Mouse (Mus musculus) intestine, embryonic 15.5 days (tissue): Measurements from ENCODE around the gene Arid1b. TPM values are rescaled to one million over a fixed set of nuclear protein-coding genes. Genes with fewer than 3 reads are reported as not detected.

Source experiments
- ATAC-seq: fragments of 200-750 bp; cut with Nextera tagmentation; 2 replicates; pipeline ENCODE4 v1.8.0; 2017; ENCODE audit warnings: moderate TSS enrichment, moderate library complexity
- H3K27ac ChIP-seq: fragments of 300-500 bp; sonication (generic); 2 replicates; pipeline ENCODE4 v1.5.1; 2015; ENCODE audit warnings: mild to moderate bottlenecking, inconsistent platforms
- H3K27me3 ChIP-seq: fragments of 300-500 bp; sonication (generic); replicated peaks from 2 replicates; pipeline ENCODE4 v1.6.1; 2015; ENCODE audit warnings: inconsistent platforms
- H3K36me3 ChIP-seq: fragments of 300-500 bp; sonication (generic); 2 replicates; pipeline ENCODE4 v1.6.1; 2015; ENCODE audit warnings: inconsistent platforms
- H3K4me1 ChIP-seq: fragments of 300-500 bp; sonication (generic); replicated peaks from 2 replicates; pipeline ENCODE4 v1.6.1; 2015; ENCODE audit warnings: inconsistent platforms
- H3K4me2 ChIP-seq: fragments of 300-500 bp; sonication (generic); replicated peaks from 2 replicates; pipeline ENCODE4 v1.6.1; 2015; ENCODE audit warnings: mild to moderate bottlenecking, inconsistent platforms
- H3K4me3 ChIP-seq: fragments of 300-500 bp; sonication (generic); replicated peaks from 2 replicates; pipeline ENCODE4 v1.5.1; 2015; ENCODE audit warnings: inconsistent platforms
- H3K9ac ChIP-seq: fragments of 300-500 bp; sonication (generic); 2 replicates; pipeline ENCODE4 v1.6.1; 2015; ENCODE audit warnings: inconsistent platforms
- H3K9me3 ChIP-seq: fragments of 300-500 bp; sonication (generic); 2 replicates; pipeline ENCODE4 v1.6.1; 2016; ENCODE audit warnings: inconsistent platforms
- WGBS: fragments of 180-500 bp; shearing (Covaris S2); methylation state at CpG from one replicate; pipeline ENCODE4 v1.1.7; 2015; 5-methylcytosine and 5-hydroxymethylcytosine counted together
- polyA plus RNA-seq: library from polyadenylated mRNA; unstranded; fragments of >200 nt; fragmentation: Nextera tagmentation; extraction: Ambion mirVana; gene quantifications from 2 replicates; pipeline ENCODE4 v1.2.1, GENCODE M21; 2015

Gene Arid1b
- polyA plus RNA-seq, 1 experiment from 2014 or later = 9.1 TPM

GRCm38 (mm10) chr17:5326689-5327088 lies 332.6 kb downstream of the Arid1b start:
- Histone ChIP-seq H3K9me3 (no peaks in the 10 kb centered on the region), H3K9ac (no peak overlapping the region), H3K36me3 (peaks cover 22% of the 10 kb centered on the region), H3K4me3 (no peak overlapping the region), H3K27ac (no peak overlapping the region), H3K27me3 (no peaks in the 10 kb centered on the region), H3K4me1 (peaks cover 30% of the 10 kb centered on the region), H3K4me2 (no peak overlapping the region)
- no peak for ATAC-seq
- 48% methylated on average over 7 of the region's 7 CpGs for WGBS

DNA sequence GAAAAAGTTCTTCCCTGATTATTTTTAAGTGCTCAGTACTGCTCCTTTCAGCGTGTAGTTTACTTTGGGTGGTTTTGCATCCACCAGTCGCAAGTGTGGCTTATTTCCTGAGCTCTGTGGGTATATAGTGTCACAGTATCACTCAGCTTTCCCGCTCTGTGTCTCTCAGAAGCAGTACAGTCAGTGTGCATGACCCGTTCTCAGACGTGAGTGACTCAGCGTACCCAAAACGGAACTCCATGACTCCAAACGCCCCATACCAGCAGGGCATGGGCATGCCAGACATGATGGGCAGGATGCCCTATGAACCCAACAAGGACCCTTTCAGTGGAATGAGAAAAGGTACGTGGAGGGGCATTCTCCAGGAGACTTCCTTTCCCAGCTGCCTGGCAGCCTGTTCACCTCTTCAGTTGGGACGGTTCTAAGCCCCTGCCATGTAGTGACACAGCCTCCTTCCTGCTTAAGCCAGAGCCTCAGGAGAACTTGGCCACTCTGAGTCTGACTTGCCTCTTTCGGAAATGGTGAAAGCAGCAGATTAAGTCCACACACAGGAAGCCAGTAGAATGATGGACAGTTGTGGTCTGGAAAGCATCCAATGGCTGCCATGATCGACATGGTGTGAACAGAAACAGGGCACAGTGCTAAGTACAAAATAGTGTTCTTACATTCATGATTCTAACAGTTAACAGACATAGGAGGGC lies 333.5 kb downstream of the Arid1b start:
- Histone ChIP-seq H3K36me3 (peaks cover 25% of the 10 kb centered on the region), H3K4me2 (no peak overlapping the region), H3K4me3 (no peak overlapping the region), H3K4me1 (peaks cover 23% of the 10 kb centered on the region), H3K27me3 (no peaks in the 10 kb centered on the region), H3K9me3 (no peaks in the 10 kb centered on the region), H3K27ac (no peak overlapping the region), H3K9ac (no peak overlapping the region)
- ATAC-seq = no peak
- 76% methylated on average over 12 of the region's 12 CpGs for WGBS

- ATAC-seq = no peak
- H3K27ac ChIP-seq = no peak overlapping the region
- WGBS = 95% methylated on average over 4 of the region's 4 CpGs
- no peak overlapping the region for H3K4me3 ChIP-seq
- peaks cover 30% of the 10 kb centered on the region for H3K36me3 ChIP-seq
- no peaks in the 10 kb centered on the region for H3K9me3 ChIP-seq
- H3K27me3 ChIP-seq = no peaks in the 10 kb centered on the region
- peaks cover 10% of the 10 kb centered on the region for H3K4me1 ChIP-seq
- H3K4me2 ChIP-seq = no peak overlapping the region
- H3K9ac ChIP-seq = no peak overlapping the region
Observed at GRCm38 (mm10) chr17:5329478-5329877, 335.3 kb downstream of the Arid1b start.

DNA sequence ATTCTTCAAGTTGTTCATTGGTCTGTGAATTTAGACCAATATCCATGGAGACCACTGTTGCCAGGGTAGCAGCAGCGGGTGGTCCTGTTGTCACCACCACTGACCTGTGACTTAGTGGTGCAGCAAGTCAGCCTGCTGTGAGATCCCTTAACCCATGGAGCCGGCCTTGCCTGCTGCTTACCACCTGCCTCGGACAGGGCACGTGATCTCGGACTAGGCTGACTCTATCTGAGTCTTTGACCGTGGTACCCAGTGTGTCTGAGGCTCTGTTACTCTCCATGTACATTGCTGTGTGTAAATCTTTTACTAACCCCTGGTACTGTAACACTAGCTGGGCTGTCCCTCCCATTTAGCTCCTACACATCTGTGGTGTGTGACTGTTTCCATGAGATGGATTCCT lies 335.9 kb downstream of the Arid1b start:
- H3K9ac ChIP-seq = no peak overlapping the region
- H3K27ac ChIP-seq = no peak overlapping the region
- H3K4me2 ChIP-seq = no peak overlapping the region
- H3K4me1 ChIP-seq = peaks cover 6% of the 10 kb centered on the region
- WGBS = 91% methylated on average over 6 of the region's 6 CpGs
- no peaks in the 10 kb centered on the region for H3K9me3 ChIP-seq
- H3K4me3 ChIP-seq = no peak overlapping the region
- peaks cover 30% of the 10 kb centered on the region for H3K36me3 ChIP-seq
- no peak for ATAC-seq
- H3K27me3 ChIP-seq = no peaks in the 10 kb centered on the region

- no peak for ATAC-seq
- 94% methylated on average over 7 of the region's 7 CpGs for WGBS
Observed at GRCm38 (mm10) chr17:5330644-5331043, 336.5 kb downstream of the Arid1b start.

DNA sequence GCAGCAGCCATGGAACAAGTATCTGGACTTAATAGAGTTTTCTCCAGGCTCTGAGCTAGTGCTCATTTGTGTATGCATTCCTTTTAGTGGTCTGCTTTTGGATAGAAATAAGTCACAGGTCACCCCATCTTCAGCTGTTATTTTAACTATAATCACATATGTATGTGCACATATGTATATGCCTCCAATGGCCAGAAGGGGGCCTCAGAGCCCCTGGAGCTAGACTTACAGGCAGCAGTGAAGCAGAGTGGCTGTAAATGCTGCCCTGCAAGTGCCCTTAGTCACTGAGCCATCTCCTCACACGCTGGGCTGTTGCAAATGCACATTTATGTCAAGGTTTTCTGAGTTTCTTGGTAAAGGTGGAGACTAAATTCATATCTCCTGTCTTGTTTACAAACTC lies 337.3 kb downstream of the Arid1b start:
- no peak overlapping the region for H3K27ac ChIP-seq
- H3K4me1 ChIP-seq = no peaks in the 10 kb centered on the region
- H3K9me3 ChIP-seq = no peaks in the 10 kb centered on the region
- WGBS = 81% methylated on average over 1 of the region's 1 CpGs
- H3K4me2 ChIP-seq = no peak overlapping the region
- no peaks in the 10 kb centered on the region for H3K27me3 ChIP-seq
- no peak overlapping the region for H3K4me3 ChIP-seq
- no peak overlapping the region for H3K9ac ChIP-seq
- no peak for ATAC-seq
- peaks cover 37% of the 10 kb centered on the region for H3K36me3 ChIP-seq

More at GRCm38 (mm10) chr17:5330644-5331043, 336.5 kb downstream of the Arid1b start:
- Histone ChIP-seq H3K4me2 (no peak overlapping the region), H3K9me3 (no peaks in the 10 kb centered on the region), H3K27ac (no peak overlapping the region), H3K4me3 (no peak overlapping the region), H3K9ac (no peak overlapping the region), H3K27me3 (no peaks in the 10 kb centered on the region), H3K4me1 (peaks cover under 1% of the 10 kb centered on the region; the same call in 1 of the 2 replicates), H3K36me3 (peaks cover 32% of the 10 kb centered on the region)

GRCm38 (mm10) chr17:5334567-5334966 lies 340.4 kb downstream of the Arid1b start:
- no peak overlapping the region for H3K4me2 ChIP-seq
- H3K4me3 ChIP-seq = no peak overlapping the region
- no peaks in the 10 kb centered on the region for H3K4me1 ChIP-seq
- H3K27ac ChIP-seq = no peak overlapping the region
- no peak overlapping the region for H3K9ac ChIP-seq
- WGBS = 86% methylated on average over 7 of the region's 7 CpGs
- H3K36me3 ChIP-seq = peaks cover 38% of the 10 kb centered on the region
- H3K27me3 ChIP-seq = no peaks in the 10 kb centered on the region
- ATAC-seq = no peak
- H3K9me3 ChIP-seq = no peaks in the 10 kb centered on the region

DNA sequence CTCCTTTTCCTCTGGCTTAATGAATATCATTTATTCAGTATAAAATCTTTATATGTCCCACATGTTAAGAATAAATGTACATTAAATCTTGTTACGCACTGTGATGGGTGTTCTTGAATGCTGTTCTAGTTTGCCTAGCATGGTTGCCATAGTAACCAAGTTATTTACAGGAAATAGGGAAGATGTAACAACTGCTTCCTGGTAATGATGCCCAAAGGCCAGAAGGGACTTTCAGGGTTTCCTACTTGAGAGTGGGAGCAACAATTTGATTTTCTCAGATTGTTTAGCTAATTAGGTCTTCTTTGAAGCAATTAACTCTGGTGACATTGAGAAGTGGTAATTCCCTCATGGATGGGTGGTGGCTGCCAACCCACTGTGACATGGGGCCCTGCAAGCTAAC lies 350.3 kb downstream of the Arid1b start:
- Histone ChIP-seq H3K9me3 (no peaks in the 10 kb centered on the region), H3K4me3 (no peak overlapping the region), H3K27me3 (no peaks in the 10 kb centered on the region), H3K27ac (no peak overlapping the region), H3K4me1 (no peaks in the 10 kb centered on the region), H3K36me3 (peaks cover 20% of the 10 kb centered on the region), H3K4me2 (no peak overlapping the region), H3K9ac (no peak overlapping the region)
- no peak for ATAC-seq
- WGBS = 94% methylated on average over 1 of the region's 1 CpGs

- Histone ChIP-seq H3K4me3 (no peak overlapping the region), H3K4me1 (no peaks in the 10 kb centered on the region), H3K9ac (no peak overlapping the region), H3K36me3 (peaks cover 19% of the 10 kb centered on the region), H3K27me3 (no peaks in the 10 kb centered on the region), H3K9me3 (no peaks in the 10 kb centered on the region), H3K4me2 (no peak overlapping the region), H3K27ac (no peak overlapping the region)
- no peak for ATAC-seq
- WGBS = 90% methylated on average over 5 of the region's 5 CpGs
Observed at GRCm38 (mm10) chr17:5345810-5346209, 351.7 kb downstream of the Arid1b start.

- no peak overlapping the region for H3K9ac ChIP-seq
- no peak overlapping the region for H3K4me3 ChIP-seq
- WGBS = 69% methylated on average over 5 of the region's 5 CpGs
- H3K27me3 ChIP-seq = no peaks in the 10 kb centered on the region
- ATAC-seq = peak; percentile 36; the same call in 1 of the 2 replicates
- H3K4me2 ChIP-seq = no peak overlapping the region
- no peaks in the 10 kb centered on the region for H3K9me3 ChIP-seq
- no peaks in the 10 kb centered on the region for H3K4me1 ChIP-seq
- H3K27ac ChIP-seq = no peak overlapping the region
- H3K36me3 ChIP-seq = no peaks in the 10 kb centered on the region
Observed at GRCm38 (mm10) chr17:5352901-5353300, 358.8 kb downstream of the Arid1b start.

DNA sequence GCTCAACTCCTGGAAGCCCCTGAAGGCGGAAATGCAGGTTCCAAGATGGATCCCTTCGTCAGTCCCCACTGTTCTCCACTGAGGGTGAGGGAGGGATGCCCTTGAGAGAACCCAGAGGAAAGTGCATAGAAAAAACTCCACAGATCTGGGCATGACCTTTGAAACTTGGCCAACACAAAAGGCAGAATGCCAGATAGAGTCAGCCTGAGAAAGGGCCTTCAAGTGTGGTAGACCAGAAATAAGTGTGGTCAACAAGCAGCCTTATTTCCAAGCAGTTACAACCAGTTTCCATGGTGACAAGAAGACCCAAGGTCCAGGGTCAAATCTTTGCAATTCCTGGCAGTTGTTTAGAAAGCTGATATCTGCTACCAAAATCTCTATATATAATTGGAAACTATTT lies 366.6 kb downstream of the Arid1b start:
- WGBS = 71% methylated on average over 2 of the region's 2 CpGs
- Histone ChIP-seq H3K4me1 (no peaks in the 10 kb centered on the region), H3K27me3 (no peaks in the 10 kb centered on the region), H3K4me3 (no peak overlapping the region), H3K4me2 (no peak overlapping the region), H3K9ac (no peak overlapping the region), H3K36me3 (no peaks in the 10 kb centered on the region), H3K27ac (no peak overlapping the region), H3K9me3 (no peaks in the 10 kb centered on the region)
- no peak for ATAC-seq

DNA sequence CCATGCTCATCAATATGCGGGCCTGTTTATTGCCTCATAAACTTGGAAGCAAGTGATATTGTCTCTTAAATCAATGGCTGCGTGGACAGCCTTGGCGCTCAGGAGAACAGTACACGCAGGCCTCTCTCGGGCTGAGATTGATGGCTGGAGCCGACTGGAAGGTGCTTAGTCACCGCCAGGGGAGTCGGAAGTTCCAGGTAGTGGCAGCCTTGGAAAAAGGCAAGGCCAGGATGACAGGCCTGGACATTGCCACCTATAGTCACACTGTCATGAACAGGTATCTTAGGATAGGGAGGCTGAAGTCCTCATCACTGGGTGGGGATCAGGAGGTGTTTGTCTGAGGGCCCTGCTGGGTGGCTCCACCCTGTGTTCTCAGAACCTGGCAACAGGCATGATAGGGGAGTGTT lies 371.9 kb downstream of the Arid1b start:
- no peaks in the 10 kb centered on the region for H3K9me3 ChIP-seq
- no peak overlapping the region for H3K27ac ChIP-seq
- H3K4me3 ChIP-seq = no peak overlapping the region
- peak; percentile 71 for ATAC-seq
- no peaks in the 10 kb centered on the region for H3K27me3 ChIP-seq
- 34% methylated on average over 8 of the region's 8 CpGs for WGBS
- H3K9ac ChIP-seq = no peak overlapping the region
- H3K4me1 ChIP-seq = no peaks in the 10 kb centered on the region
- no peak overlapping the region for H3K4me2 ChIP-seq
- no peaks in the 10 kb centered on the region for H3K36me3 ChIP-seq

GRCm38 (mm10) chr17:5371032-5371431 lies 376.9 kb downstream of the Arid1b start:
- no peaks in the 10 kb centered on the region for H3K36me3 ChIP-seq
- H3K9me3 ChIP-seq = no peaks in the 10 kb centered on the region
- no peak overlapping the region for H3K4me3 ChIP-seq
- H3K4me1 ChIP-seq = no peaks in the 10 kb centered on the region
- no peak overlapping the region for H3K4me2 ChIP-seq
- no peak for ATAC-seq
- 76% methylated on average over 4 of the region's 4 CpGs for WGBS
- H3K9ac ChIP-seq = no peak overlapping the region
- H3K27ac ChIP-seq = no peak overlapping the region
- no peaks in the 10 kb centered on the region for H3K27me3 ChIP-seq
